Mouse (Mus musculus) kidney, postnatal 4 days (tissue): ENCODE results near the gene Slc6a13.

Experiments
- DNase-seq, 2 experiments: peaks; one replicate each; pipeline ENCODE4 v3.0.0; 2021; ENCODE audit warnings: mixed read lengths in 2 of 2

The Slc6a13 gene

DNA sequence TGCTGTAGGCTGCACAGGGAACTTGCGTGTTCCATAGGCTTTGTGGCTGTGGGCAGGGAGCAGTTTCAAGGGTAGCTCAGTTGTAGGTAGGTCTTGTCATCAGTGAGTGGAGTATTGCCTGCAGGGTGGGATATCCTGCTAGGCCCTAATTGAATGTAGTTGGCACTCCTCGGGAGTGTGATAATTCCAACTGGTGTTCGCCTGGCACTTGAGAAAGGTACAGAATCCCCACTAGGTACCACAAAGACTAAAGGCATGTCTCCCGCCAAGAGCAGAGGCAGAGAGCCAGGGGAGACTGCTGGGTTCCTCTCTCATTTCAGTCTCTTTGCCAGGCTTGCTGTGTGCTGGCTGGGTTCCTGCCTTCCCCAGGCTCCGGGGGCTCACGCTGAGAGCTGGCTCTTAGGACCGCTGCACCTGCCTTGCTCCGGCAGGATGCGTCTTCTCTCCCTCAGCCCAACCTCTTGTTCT lies 28.4 kb downstream of the Slc6a13 start:
- no peak for DNase-seq

DNA sequence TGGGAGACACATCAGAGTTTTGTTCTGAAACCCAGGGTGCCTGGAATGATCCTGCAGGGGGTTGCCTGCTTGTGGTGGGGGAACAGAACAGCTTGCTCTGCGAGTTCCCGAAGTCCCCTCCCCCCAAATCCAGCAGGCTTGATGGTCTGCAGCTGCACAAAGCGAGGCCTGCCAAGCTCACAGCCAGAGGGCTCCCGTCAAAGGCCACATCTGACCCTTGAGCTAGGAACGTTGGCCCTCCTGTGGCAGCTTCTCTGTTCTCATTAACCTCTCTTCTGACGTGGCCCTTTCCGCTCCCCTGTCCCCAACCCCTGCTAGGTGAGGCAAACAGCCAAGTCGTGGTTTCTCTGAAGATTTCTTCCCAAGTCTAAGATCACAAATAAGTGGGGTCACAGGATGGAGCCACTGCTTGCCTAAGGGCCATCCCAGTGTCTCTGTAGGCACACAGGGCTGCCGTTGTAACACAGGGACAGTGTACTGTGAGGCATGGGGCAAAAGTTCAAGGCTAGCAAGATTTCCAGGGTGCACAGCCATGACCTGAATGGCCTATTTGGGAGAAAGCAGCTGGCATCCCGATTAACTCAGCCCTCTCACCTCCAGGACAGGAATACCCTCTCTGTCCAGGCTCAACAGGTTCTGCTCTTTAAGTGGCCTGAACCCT lies 30.0 kb downstream of the Slc6a13 start:
- peak; percentile 75 to 79 for DNase-seq

DNA sequence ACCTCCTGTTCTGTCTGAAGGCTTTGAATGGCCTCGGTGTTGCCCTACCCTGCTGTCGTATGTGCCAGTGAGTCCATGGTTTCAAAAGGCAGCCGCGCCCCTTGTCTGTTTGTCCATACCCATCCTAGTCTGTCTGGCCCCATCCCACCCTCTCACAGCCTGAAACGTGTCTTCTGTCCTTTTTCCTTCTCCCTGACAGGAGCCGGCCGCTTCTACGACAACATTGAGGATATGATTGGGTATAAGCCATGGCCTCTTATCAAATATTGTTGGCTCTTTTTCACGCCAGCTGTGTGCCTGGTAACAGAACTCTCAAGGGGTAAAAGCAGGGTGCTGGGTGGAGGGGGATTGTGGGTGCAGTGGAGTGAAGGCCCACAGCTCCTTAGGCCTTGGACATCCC lies 35.8 kb downstream of the Slc6a13 start:
- DNase-seq: no peak

DNA sequence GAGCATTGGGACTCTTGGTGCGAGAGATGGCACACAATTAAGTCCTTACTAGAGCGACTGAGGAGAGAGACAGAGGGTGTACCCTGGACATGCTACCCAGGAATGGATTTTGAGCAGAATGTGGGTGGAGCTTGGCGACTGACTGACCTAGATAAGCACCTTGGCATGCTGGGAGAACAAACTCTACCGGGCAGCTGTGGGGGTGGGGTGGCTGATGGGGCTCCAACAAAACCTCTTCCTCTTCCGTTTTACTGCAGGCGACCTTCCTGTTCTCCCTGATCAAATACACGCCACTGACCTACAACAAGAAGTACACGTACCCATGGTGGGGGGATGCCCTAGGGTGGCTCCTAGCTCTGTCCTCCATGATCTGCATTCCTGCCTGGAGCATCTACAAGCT lies 36.5 kb downstream of the Slc6a13 start:
- no peak for DNase-seq

DNA sequence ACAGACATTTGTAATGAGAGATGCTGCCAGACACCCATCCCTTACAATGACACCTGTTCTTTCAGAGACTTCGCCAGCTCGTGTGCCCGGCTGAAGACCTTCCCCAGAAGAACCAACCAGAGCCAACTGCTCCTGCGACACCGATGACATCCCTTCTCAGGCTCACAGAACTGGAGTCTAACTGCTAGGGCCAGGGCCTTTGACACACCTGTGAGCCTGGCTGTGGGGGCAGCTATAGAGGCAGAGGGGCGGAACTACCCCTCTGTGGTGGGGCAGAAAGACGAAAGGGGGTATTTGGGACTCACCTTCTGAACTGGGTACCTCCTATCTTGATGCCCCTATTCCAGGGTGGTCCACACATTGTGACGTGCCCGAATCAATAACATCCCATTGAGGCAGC lies 37.2 kb downstream of the Slc6a13 start:
- no peak for DNase-seq

DNA sequence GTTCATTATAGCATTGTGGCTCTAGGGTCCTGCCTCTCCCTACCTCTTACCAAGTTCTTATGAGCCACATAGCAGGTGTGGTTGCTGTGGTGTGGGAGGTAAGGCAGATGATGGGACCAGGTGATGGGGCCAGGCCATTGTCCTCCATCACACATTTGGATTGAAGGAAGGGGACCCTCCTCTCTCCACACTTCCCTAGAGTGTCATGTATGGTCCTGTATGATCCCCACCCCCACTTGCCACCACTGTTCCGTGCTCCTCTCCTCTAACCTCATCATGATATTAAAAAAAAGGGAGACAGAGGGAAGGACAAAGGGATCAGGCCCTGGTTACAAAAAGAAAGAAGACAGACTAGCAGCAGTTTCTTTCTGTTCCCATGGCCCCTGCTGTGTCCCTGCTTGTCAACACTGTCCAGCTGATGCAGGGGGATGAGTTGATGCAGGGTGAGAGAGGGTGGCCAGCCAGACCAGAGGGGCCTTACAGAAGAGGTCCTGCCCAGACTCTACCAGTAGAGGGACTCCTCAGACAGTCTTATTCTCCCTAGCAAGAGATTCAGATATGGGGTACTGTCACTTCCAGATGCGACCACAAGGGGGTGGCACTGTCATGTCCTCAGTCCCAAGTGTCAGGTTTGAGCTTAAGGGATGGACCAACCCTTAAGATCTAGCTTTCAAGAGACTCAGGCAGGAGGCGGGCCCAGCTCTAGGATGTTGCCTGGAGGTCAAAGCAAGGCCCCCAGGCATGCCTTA lies 37.9 kb downstream of the Slc6a13 start:
- DNase-seq: peak; percentile 89 to 93

DNA sequence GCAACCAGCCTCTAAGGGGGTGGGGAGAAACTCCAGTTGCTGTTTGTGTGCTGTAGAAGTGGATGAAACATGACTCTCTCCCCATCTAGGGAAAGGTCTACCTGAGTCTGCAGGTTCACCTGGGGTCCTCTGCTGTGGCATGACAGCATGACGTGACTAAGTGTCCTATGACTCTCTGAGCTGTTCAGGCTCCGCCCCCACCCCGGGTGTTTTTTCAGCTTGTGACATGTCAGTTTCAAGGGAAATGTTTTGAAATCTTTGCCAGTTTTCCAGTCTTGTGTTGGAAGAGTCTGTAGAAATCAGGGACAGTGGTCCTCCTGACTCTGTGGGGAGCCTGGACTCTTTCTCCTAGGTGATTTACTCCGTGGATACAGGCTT lies 38.5 kb downstream of the Slc6a13 start:
- peak in 1 of 2 experiments; percentile 19 for DNase-seq

DNA sequence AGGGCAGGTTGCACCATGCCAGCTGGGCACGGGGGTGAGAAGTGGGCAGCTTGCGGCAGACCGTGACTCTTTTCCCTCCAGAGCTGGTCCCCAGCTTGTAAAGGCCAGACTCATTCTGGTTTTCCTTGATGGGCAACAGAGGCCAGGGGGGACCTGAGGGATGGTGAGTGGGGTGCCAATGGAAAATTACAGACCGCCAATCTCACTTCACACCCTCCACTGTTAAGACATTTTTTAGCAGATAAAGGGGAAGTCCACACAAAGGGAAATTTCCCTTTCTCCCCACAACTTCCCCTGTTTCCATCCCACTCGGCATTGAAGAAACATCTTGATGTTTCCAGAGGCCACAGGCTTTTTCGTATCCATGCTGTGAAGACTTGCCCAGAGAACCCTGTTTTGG lies 41.6 kb downstream of the Slc6a13 start:
- no peak for DNase-seq

DNA sequence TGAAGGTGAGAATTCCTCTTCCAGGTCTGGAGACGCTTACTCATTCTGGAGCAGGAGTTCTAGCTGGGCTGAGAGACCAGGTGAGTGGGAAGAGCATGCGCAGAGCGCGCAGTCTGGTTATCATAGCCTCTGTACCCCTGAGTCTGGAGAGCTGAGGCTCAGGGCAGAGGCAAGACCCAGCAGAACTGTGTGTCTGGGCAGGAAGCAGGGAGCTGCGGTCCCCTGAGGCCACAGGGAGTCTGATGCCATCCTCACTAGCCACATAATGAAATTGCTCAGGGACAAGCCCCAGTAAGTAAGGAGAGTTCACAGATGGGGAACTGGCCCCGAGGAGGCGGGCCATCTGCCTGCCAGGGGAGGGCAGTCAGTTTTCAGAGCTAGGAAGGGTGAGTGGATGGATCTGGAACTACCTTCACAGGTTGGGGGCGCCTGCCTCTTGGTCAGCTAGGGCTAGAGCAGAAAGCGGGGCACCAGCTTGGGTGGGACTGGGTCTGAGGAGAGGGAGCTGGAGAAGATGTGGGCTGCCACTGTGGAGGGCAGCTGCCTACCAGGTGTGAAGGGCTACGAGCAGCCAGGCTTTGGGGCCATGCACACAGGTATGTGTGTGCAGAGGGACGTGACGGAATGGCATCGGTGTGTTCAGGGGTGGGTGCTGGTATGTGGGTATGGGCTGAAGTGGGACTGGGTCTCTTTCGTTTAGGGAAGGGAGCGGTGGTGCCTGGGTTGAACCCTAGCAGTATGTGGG lies 43.2 kb downstream of the Slc6a13 start, which contains the start of gene Slc6a12:
Gene Slc6a12 (plus strand): TSS at position 51 of the 745 bp plus-strand sequence.
- peak; percentile 25 to 58 for DNase-seq

DNA sequence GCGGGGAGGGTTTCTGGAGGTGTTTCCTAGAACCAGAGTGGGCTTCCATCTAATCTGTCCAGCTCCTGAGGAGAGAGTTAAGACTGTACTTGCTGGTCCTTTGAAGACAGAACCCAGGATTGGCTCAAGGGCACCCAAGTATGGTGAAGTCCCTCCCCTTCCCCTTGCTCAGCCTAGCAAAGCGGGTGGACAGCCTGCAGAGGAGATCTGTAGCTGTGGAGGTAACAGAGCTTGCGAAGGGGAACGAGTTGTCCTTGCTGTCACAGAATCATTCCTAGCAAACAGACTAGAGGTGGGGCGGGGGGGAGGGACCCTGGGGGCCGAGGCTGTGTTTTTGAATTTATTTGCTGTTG lies 43.7 kb downstream of the Slc6a13 start:
- DNase-seq: peak; percentile 29 to 51

DNA sequence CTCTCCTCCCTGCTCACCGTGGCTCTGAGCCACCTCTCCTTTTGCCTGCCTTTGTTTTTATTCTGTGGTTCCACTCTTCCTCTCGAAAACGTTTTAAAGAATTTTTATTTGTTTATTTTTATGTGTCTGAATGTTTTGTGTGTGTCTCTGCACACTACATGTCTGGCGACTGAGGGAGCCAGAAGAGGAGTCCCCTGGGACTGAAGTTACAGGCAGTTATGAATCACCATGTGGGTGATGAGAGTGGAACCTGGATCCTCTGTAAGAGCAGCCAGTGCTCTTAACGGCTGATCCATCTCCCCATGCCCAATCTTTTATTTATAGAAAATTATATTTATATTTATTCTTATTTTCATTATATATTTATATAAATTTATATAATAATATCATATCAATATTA lies 44.3 kb downstream of the Slc6a13 start:
- DNase-seq: no peak

DNA sequence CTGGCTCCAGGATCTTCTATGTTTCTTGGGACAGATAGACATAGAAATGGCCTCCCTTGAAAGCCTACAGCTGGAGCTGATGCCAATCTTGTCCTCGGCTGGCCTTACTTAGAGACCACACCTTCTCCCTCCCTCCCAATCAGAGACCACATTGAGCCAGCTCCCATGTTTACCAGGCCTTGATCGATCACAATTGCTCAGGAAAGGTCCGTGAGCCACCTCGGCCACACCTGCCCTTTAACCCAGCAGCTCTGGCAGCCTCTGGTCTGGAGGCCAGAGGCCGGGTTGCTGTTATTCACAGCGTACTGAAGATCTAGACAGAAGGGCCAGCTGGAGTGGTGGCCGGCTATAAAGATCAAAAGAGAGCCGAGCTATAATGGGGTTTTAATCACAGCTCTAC lies 46.4 kb downstream of the Slc6a13 start:
- DNase-seq: no peak

DNA sequence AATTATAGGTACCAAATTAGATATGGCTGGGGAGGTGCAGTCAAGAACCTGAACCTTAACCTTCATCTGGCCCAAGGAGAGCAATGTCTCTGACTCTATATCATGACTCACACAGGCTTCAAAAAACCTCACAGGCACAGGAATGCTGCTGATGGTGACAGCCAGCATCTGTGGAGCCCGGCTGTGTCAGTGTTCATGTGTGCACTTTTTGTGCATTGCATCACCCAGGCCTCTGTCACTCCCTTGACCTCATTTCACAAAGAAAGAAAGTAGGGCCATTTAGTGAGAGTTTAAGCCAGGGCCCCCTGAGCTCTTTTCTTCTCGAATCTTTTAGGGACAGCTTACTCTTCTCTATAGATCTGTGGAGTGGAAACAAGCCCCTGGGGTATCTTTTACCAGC lies 52.2 kb downstream of the Slc6a13 start:
- DNase-seq: no peak

DNA sequence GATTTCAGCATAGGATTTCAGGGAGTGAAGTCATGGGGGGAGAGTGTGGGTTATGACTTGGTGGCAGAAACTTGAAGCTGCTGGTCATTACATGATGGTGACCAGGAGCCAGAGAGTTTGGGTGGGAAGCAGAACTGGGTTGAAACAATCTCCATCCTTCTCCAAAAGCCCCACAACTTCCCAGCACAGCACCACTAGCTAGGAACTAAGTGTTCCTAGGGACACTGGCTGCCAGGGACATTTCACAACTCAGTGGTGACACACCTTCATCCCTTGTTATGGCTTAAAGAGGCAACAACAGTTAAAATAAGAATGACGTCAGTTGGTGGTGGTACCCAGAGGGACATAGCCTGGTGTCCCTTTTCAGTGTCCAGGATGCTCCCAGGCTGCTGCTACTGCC lies 56.0 kb downstream of the Slc6a13 start:
- no peak for DNase-seq

DNA sequence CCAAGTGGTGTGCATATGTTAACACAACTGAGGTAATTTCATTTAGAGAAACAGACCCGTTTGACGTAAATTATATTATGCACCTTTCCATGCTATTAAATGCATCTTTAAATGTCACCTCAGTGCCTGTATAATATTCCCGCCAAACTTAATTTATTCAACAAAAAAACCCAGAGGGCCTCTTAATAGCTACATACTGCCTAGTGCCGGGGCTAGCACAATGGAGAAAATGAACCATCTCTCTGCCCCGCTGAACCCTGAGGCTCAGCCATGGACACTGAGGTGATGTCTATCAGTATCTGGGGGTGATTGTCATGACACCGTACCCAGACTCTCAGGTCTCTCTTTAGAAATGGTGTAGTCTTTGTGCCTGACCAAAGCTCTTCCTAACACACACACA lies 57.2 kb downstream of the Slc6a13 start:
- DNase-seq: no peak

DNA sequence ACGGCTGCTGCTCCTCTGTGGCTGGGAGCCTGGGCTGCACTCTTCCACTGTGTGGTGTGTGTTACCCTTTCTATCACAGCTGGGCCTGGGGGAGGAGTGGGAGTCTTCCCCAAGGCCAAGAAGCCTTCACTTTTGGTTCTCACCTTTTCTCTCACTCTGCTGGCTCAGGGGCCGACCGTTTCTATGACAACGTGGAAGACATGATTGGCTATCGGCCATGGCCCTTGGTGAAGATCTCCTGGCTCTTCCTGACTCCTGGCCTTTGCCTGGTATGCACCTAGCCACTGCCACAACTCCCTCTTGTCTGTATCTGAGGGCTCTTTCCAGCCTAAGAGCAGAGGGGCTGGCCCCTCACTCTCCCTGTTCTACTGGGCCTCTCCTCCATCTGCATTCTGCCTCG lies 63.0 kb downstream of the Slc6a13 start:
- DNase-seq: no peak

DNA sequence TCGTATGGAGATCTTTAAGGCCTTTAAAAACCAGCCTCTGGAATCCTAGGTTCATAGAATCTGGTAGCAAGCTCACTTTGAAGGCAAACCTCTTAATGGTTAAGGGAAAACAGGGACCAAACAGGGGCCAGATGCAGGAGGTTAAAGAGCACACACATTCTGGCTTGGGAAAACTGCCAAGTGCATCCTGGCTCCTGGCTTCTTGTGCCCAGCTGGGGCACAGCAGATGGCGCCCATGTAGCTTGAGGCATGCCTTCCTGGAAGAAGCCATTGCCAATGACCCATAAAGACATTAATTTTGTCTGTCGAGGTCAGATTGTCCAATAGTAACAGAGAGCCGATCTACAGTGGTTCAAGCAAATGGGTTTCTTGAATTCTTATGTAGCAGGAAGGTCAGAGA lies 63.9 kb downstream of the Slc6a13 start:
- DNase-seq: peak in 1 of 2 experiments; percentile 26

DNA sequence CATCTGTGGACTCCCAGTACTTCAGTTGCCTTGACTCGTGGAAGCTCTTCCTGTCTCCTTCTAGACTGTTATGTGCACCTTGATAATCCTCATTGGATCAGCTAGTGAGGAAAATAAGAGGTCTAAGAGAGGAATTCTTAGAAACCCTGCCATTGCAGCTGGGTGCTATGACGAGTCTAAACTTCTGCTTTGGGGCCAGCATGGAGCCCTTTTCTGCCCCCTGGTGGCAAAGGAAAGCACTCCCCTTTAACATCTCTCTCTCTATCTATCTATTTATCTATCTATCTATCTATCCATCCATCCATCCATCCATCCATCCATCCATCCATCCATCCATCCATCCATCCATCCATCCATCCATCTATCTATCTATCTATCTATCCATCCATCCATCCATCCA lies 66.5 kb downstream of the Slc6a13 start:
- peak; percentile 57 to 58 for DNase-seq

DNA sequence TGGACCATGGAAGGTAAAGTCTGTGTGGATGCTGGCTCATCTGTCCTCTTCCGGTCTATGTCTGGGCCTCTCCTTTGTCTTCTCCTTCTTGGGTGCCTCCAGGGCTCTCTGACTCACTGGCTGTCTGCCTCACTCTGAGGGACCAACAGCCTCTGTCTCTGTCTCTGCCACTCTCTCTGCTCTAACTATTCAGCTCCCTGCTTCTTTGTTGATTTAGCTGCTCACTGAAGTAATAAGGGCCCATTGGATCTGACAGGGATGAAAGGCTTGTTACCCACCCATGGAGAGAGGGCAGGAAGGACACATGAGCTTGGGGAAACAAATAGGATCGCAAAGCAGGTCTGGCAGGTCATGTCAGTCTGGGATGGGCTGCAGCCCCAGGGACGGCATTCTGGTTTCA lies 67.1 kb downstream of the Slc6a13 start:
- no peak for DNase-seq

DNA sequence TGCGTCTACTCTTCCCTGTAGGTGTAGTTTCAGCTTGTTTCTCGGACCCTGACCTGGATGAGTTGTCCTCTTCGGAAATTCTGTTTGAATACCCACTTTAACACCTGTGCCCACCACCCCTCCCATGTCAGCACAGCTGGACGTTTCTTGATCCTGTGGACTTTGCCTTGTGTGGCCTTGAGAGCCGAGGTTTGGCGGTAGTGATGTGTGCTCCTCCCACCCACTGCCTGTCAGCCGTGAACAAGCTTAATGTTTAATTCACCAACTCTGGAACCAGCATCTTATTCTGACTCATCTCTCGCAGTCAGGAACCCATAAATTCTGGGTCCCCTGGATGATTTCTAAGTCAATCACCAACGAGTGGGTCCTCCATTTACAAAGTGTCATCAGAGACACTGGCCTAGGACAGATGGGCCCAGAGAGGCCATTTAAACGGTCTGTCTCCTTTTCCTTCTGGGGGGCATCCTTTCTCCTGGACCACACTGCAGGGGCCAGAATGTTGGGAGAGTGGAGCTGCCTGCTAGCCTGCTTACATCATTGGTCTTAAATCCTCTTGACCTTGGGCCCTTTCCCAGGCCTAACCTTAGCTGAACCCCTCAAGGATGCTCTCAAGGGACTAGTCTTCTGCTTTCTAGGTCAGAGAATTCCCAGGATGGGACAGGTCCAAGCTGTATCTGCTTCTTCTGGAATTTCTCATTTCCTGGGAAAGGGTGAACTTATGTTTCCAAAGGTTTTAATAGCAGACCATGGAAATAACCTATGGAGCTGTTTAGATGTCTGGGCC lies 71.4 kb downstream of the Slc6a13 start:
- DNase-seq: peak; percentile 37 to 61

DNA sequence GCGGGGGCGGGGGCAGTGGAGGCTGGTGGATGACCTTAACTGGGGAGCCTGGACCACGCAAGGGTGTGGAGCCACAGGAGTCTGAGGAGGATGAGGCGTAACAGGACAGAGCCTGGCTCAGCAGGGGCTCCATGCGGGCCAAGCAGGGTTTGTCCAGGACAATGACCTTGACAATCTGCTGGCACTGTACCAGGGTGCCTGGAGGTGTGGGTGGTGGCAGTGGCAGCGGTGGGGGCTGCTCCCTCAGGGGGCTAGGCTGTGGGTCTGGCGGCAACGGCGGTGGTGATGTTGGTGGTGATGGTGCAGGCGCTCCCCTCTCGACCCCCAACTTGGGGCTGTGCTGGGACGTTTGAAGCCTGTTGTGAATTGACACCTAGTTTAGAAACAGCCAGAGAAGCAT lies 76.1 kb downstream of the Slc6a13 start:
- no peak for DNase-seq

DNA sequence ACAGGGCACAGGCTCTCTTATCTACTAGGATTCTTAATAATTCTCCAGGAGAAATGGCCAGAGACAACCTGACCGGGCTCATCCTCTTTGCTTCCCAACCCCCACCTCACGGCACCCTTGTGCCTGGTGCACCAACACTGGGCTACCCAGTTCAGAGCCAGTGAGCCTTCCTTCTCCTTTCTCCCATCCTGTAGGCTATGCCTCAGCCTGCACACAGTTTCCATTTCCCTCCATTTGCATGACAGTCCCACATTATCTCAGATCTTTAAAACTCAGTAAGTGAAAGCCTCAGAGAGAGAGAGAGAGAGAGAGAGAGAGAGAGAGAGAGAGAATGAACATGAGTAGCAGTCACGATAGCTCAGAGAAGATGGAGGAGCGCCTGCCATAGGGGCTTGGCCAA lies 78.2 kb downstream of the Slc6a13 start:
- no peak for DNase-seq

DNA sequence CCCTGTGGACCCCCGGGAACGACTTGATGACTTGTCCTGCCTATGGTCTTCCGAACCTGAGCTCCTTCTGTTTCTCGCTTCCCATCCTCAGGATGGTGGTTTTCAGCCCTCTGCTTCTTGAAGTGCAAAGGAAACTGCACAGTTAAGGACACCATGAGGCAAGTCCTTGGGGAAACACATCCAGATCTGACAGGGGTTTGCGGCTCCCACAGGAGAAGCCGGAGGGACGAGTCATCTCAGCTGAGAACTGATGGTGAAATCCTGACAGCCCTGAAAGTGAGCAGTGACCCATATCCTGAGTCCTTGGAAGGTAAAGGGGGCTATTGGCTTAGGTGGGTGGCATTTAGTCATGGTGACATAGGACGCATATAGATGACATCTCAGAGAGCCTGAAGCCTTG lies 80.5 kb downstream of the Slc6a13 start:
- DNase-seq: no peak
